In the genomic region with DNA sequence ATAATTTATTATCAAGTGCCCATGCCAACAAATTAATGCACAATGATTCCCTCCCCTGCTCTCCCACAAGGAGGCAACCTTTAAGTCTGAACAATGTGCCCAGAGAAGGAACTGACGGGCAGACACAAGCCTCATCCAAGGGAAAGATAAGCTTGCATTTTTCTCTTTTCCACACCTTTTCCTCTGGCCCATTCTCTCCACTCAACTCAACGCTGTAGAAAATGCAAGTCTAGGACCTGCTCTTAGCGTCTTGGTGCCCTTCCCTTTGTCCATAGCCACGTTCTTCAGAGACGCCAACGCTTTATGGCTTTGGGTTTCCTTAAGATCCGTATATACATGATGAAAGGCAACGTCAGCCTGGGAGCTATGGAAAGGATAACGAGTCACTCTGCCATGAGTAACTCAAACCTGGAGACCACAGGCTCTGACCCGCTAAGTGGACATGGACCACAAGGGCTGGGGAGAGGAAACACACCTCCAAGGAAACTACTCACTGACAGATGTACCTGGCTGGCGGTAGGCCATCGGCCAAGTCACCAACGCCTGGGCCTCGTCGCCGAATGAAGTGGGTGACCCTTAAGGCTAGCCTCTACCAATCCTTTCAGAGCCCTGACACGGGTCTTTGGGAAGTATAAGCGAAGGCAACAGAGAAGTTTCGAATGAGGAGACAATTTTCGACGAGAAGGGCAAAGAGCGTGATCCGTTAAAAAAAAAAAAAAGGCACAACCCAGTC, we compare ENCODE assay signal across 8 mouse cellular contexts. TPM values are rescaled to one million over a fixed set of nuclear protein-coding genes. Genes with fewer than 3 reads are reported as not detected.
DNase-seq lines count a peak whose midpoint lies in the region; ATAC-seq lines count a peak whose summit lies in the region.

No protein-coding gene starts in this region.

- H3K4me1 ChIP-seq in embryonic facial prominence, embryonic 14.5 days (ENCODE audit: control insufficient read depth, insufficient read depth, low read length): peaks cover 24% of the 10 kb centered on the region
- H3K4me1 ChIP-seq in limb, embryonic 12.5 days (replicated peaks): peaks cover 27% of the 10 kb centered on the region
- H3K4me1 ChIP-seq in midbrain, embryonic 10.5 days: peaks cover 43% of the 10 kb centered on the region
- H3K4me1 ChIP-seq in stomach, embryonic 16.5 days (ENCODE audit: control insufficient read depth, insufficient read depth, low read length): peaks cover 24% of the 10 kb centered on the region; the same call in 1 of the 2 replicates

- H3K27me3 ChIP-seq in embryonic facial prominence, embryonic 14.5 days (replicated peaks; ENCODE audit: control insufficient read depth, insufficient read depth, low read length): no peaks in the 10 kb centered on the region
- no peaks in the 10 kb centered on the region for H3K27me3 ChIP-seq in limb, embryonic 12.5 days
- no peaks in the 10 kb centered on the region for H3K27me3 ChIP-seq in midbrain, embryonic 10.5 days (ENCODE audit: low read depth, poor library complexity, severe bottlenecking)
- no peaks in the 10 kb centered on the region for H3K27me3 ChIP-seq in stomach, embryonic 16.5 days (ENCODE audit: control insufficient read depth, insufficient read depth, low read length)

- peak; percentile 15 to 30 for DNase-seq in layer of hippocampus, postnatal 14 days (ENCODE audit: low spot score in 2 of 2)
- DNase-seq in layer of hippocampus, adult 8-10 months (ENCODE audit: low spot score in 2 of 2): no peak
- peak; percentile 19 to 36 for DNase-seq in adrenal gland, postnatal 36 days
- DNase-seq in embryonic facial prominence, embryonic 14.5 days (ENCODE audit: low spot score): peak; percentile 26
- peak; percentile 39 for DNase-seq in heart, postnatal 4 days
- DNase-seq in midbrain, embryonic 10.5 days (ENCODE audit: low spot score): peak; percentile 37

- no peaks in the 10 kb centered on the region for H3K9me3 ChIP-seq in embryonic facial prominence, embryonic 14.5 days (ENCODE audit: control insufficient read depth, low read length)
- no peaks in the 10 kb centered on the region for H3K9me3 ChIP-seq in limb, embryonic 12.5 days
- H3K9me3 ChIP-seq in midbrain, embryonic 10.5 days (replicated peaks): no peaks in the 10 kb centered on the region
- no peaks in the 10 kb centered on the region for H3K9me3 ChIP-seq in stomach, embryonic 16.5 days (replicated peaks; ENCODE audit: control insufficient read depth, low read length)

- H3K9ac ChIP-seq in embryonic facial prominence, embryonic 14.5 days (ENCODE audit: low read depth, low read length): peak overlapping the region; percentile 98
- peak overlapping the region; percentile 98 for H3K9ac ChIP-seq in limb, embryonic 12.5 days (replicated peaks)
- H3K9ac ChIP-seq in stomach, embryonic 16.5 days (ENCODE audit: low read length): peak overlapping the region; percentile 99

- peaks cover 10% of the 10 kb centered on the region; the same call in 1 of the 2 replicates for H3K36me3 ChIP-seq in embryonic facial prominence, embryonic 14.5 days (ENCODE audit: control insufficient read depth, insufficient read depth, low read length)
- peaks cover 13% of the 10 kb centered on the region for H3K36me3 ChIP-seq in limb, embryonic 12.5 days
- peaks cover 24% of the 10 kb centered on the region for H3K36me3 ChIP-seq in midbrain, embryonic 10.5 days
- H3K36me3 ChIP-seq in stomach, embryonic 16.5 days (ENCODE audit: control insufficient read depth, insufficient read depth, low read length): no peaks in the 10 kb centered on the region

- no peak for ATAC-seq in embryonic facial prominence, embryonic 14.5 days (ENCODE audit: low read depth)
- ATAC-seq in limb, embryonic 12.5 days (ENCODE audit: insufficient number of reproducible peaks, insufficient read depth, low FRiP score, low TSS enrichment, low read depth): no peak
- ATAC-seq in stomach, embryonic 16.5 days (ENCODE audit: insufficient read depth, low FRiP score): no peak

- peak overlapping the region; percentile 97 for H3K4me3 ChIP-seq in embryonic facial prominence, embryonic 14.5 days (ENCODE audit: low read depth, low read length)
- H3K4me3 ChIP-seq in limb, embryonic 12.5 days (replicated peaks): peak overlapping the region; percentile 95
- H3K4me3 ChIP-seq in midbrain, embryonic 10.5 days: peak overlapping the region; percentile 97
- peak overlapping the region; percentile 86 for H3K4me3 ChIP-seq in stomach, embryonic 16.5 days (replicated peaks; ENCODE audit: low read length)

- H3K4me2 ChIP-seq in embryonic facial prominence, embryonic 14.5 days (ENCODE audit: low read depth, low read length): peak overlapping the region; percentile 79
- peak overlapping the region; percentile 87 for H3K4me2 ChIP-seq in limb, embryonic 12.5 days
- H3K4me2 ChIP-seq in stomach, embryonic 16.5 days (ENCODE audit: low read depth, low read length): peak overlapping the region; percentile 94

- H3K27ac ChIP-seq in embryonic facial prominence, embryonic 14.5 days (replicated peaks; ENCODE audit: low read depth, low read length): peak overlapping the region; percentile 86
- peak overlapping the region; percentile 92 for H3K27ac ChIP-seq in limb, embryonic 12.5 days
- H3K27ac ChIP-seq in midbrain, embryonic 10.5 days (replicated peaks): peak overlapping the region; percentile 100
- H3K27ac ChIP-seq in stomach, embryonic 16.5 days (ENCODE audit: low read length): peak overlapping the region; percentile 96

- 1% methylated on average over 23 of the region's 23 CpGs for WGBS in embryonic facial prominence, embryonic 14.5 days
- under 1% methylated on average over 23 of the region's 23 CpGs for WGBS in limb, embryonic 12.5 days
- 3% methylated on average over 23 of the region's 23 CpGs for WGBS in midbrain, embryonic 10.5 days
- under 1% methylated on average over 23 of the region's 23 CpGs for WGBS in stomach, embryonic 16.5 days

RNA-seq across cellular contexts. Expression of gene Pafah1b2, which starts 28.6 kb away (rescaled TPM):
- total RNA-seq in layer of hippocampus, postnatal 14 days (2021): 100 to 1,000 TPM; 196 to 238 TPM
- total RNA-seq in layer of hippocampus, adult 8-10 months (2022): 100 to 1,000 TPM; 195 to 219 (median 207) TPM
- 100 to 1,000 TPM; 148 to 173 TPM for total RNA-seq in adrenal gland, postnatal 36 days (2021)
- 167 and 188 TPM in 2 replicates for polyA plus RNA-seq in embryonic facial prominence, embryonic 14.5 days (2014; fragmentation: Nextera tagmentation; extraction: Ambion mirVana)
- 100 to 1,000 TPM; 104 TPM for total RNA-seq in heart, postnatal 4 days (2021)
- polyA plus RNA-seq in limb, embryonic 12.5 days (2016; fragmentation: Nextera tagmentation; extraction: Ambion mirVana): 220 and 234 TPM in 2 replicates
- polyA plus RNA-seq in midbrain, embryonic 10.5 days (2016; fragmentation: Nextera tagmentation; extraction: Ambion mirVana): 276 and 298 TPM in 2 replicates
- polyA plus RNA-seq in stomach, embryonic 16.5 days (2015; fragmentation: Nextera tagmentation; extraction: Ambion mirVana): 143 and 152 TPM in 2 replicates

RNA-seq across cellular contexts. Expression of gene Sik3, which starts 28.8 kb away (rescaled TPM):
- total RNA-seq in layer of hippocampus, postnatal 14 days (2021): 100 to 1,000 TPM; 104 to 118 TPM
- 100 to 1,000 TPM; 134 to 147 (median 140) TPM for total RNA-seq in layer of hippocampus, adult 8-10 months (2022)
- total RNA-seq in adrenal gland, postnatal 36 days (2021): 10 to 100 TPM; 55.1 to 60.0 TPM
- polyA plus RNA-seq in embryonic facial prominence, embryonic 14.5 days (2014; fragmentation: Nextera tagmentation; extraction: Ambion mirVana): 11.5 and 13.4 TPM in 2 replicates
- total RNA-seq in heart, postnatal 4 days (2021): 10 to 100 TPM; 64.6 to 66.9 TPM
- 12.0 and 12.6 TPM in 2 replicates for polyA plus RNA-seq in limb, embryonic 12.5 days (2016; fragmentation: Nextera tagmentation; extraction: Ambion mirVana)
- 3.9 and 4.5 TPM in 2 replicates for polyA plus RNA-seq in midbrain, embryonic 10.5 days (2016; fragmentation: Nextera tagmentation; extraction: Ambion mirVana)
- 5.1 and 5.7 TPM in 2 replicates for polyA plus RNA-seq in stomach, embryonic 16.5 days (2015; fragmentation: Nextera tagmentation; extraction: Ambion mirVana)

RNA-seq across cellular contexts. Expression of gene Sidt2, which starts 28.8 kb away (rescaled TPM):
- total RNA-seq in layer of hippocampus, postnatal 14 days (2021): 100 to 1,000 TPM; 112 to 121 TPM
- 10 to 100 TPM; 67.6 to 81.0 (median 74.0) TPM for total RNA-seq in layer of hippocampus, adult 8-10 months (2022)
- 100 to 1,000 TPM; 161 to 261 TPM for total RNA-seq in adrenal gland, postnatal 36 days (2021)
- 47.9 and 50.4 TPM in 2 replicates for polyA plus RNA-seq in embryonic facial prominence, embryonic 14.5 days (2014; fragmentation: Nextera tagmentation; extraction: Ambion mirVana)
- 10 to 100 TPM; 57.1 to 67.0 TPM for total RNA-seq in heart, postnatal 4 days (2021)
- 34.5 and 38.4 TPM in 2 replicates for polyA plus RNA-seq in limb, embryonic 12.5 days (2016; fragmentation: Nextera tagmentation; extraction: Ambion mirVana)
- polyA plus RNA-seq in midbrain, embryonic 10.5 days (2016; fragmentation: Nextera tagmentation; extraction: Ambion mirVana): 23.7 and 27.3 TPM in 2 replicates
- polyA plus RNA-seq in stomach, embryonic 16.5 days (2015; fragmentation: Nextera tagmentation; extraction: Ambion mirVana): 40.9 and 41.7 TPM in 2 replicates

RNA-seq across cellular contexts. Expression of gene Tagln, which starts 48.0 kb away (rescaled TPM):
- 10 to 100 TPM; 12.7 to 18.2 TPM for total RNA-seq in layer of hippocampus, postnatal 14 days (2021)
- 10 to 100 TPM in 2 of 4 experiments, 1 to 10 TPM in 2; 4.2 to 16.3 (median 8.8) TPM for total RNA-seq in layer of hippocampus, adult 8-10 months (2022)
- total RNA-seq in adrenal gland, postnatal 36 days (2021): 100 to 1,000 TPM in 1 of 2 experiments, 10 to 100 TPM in 1; 90.4 to 182 TPM
- 52.6 and 59.1 TPM in 2 replicates for polyA plus RNA-seq in embryonic facial prominence, embryonic 14.5 days (2014; fragmentation: Nextera tagmentation; extraction: Ambion mirVana)
- total RNA-seq in heart, postnatal 4 days (2021): 100 to 1,000 TPM; 111 to 124 TPM
- polyA plus RNA-seq in limb, embryonic 12.5 days (2016; fragmentation: Nextera tagmentation; extraction: Ambion mirVana): 7.5 and 10.8 TPM in 2 replicates
- 25.5 and 28.8 TPM in 2 replicates for polyA plus RNA-seq in midbrain, embryonic 10.5 days (2016; fragmentation: Nextera tagmentation; extraction: Ambion mirVana)
- 572 and 707 TPM in 2 replicates for polyA plus RNA-seq in stomach, embryonic 16.5 days (2015; fragmentation: Nextera tagmentation; extraction: Ambion mirVana)

Comparison
In these comparisons a context has a peak if more than half of its experiments do, and no peak if none do; other contexts are left out.
1. DNase-seq: peak in layer of hippocampus, postnatal 14 days (2 of 2), adrenal gland, postnatal 36 days (2 of 2), embryonic facial prominence, embryonic 14.5 days (single experiment), heart, postnatal 4 days (single experiment) and midbrain, embryonic 10.5 days (single experiment); none in layer of hippocampus, adult 8-10 months (0 of 2).
2. Peak in every context shown above with its lines, with median percentiles within 50 percentile points of each other: H3K27ac ChIP-seq, H3K4me2 ChIP-seq, H3K4me3 ChIP-seq and H3K9ac ChIP-seq.